Mouse (Mus musculus) heart, embryonic 12.5 days (tissue): ENCODE results near the gene Vcan. TPM values are rescaled to one million over a fixed set of nuclear protein-coding genes. Genes with fewer than 3 reads are reported as not detected.

ENCODE experiments used
- polyA plus RNA-seq: library from polyadenylated mRNA; unstranded; fragments of >200 nt; fragmentation: Nextera tagmentation; extraction: Ambion mirVana; gene quantifications from 2 replicates; pipeline ENCODE4 v1.2.1, GENCODE M21; 2016

Vcan gene
- polyA plus RNA-seq, 1 experiment from 2014 or later: 134 TPM

Other genes starting within 250 kb of the Vcan start
- gene Hapln1, start 202.7 kb downstream of the Vcan start, polyA plus RNA-seq: 43.8 and 50.4 TPM in 2 replicates